Mouse (Mus musculus): ENCODE data around the gene Pif1. TPM values are rescaled to one million over a fixed set of nuclear protein-coding genes. Genes with fewer than 3 reads are reported as not detected.

Pif1 gene
- polyA plus RNA-seq, 1 experiment from 2014 or later, result 18.0 TPM

- Histone ChIP-seq H3K9me3 (ENCODE audit: control insufficient read depth, low read length) (no peaks in the 10 kb centered on the region), H3K9ac (ENCODE audit: low read depth, low read length) (no peak overlapping the region), H3K4me1 (replicated peaks; ENCODE audit: control insufficient read depth, insufficient read depth, low read length) (no peaks in the 10 kb centered on the region), H3K27ac (ENCODE audit: low read depth, low read length) (no peak overlapping the region), H3K27me3 (replicated peaks; ENCODE audit: control insufficient read depth, insufficient read depth, low read length) (no peaks in the 10 kb centered on the region), H3K4me2 (no peak overlapping the region), H3K4me3 (ENCODE audit: low read depth, low read length) (no peak overlapping the region), H3K36me3 (ENCODE audit: control insufficient read depth, insufficient read depth, low read length) (no peaks in the 10 kb centered on the region)
- DNase-seq (ENCODE audit: low spot score) (no peak), ATAC-seq (replicated peaks; ENCODE audit: low FRiP score) (no peak)
- 60% methylated on average over 3 of the region's 3 CpGs for WGBS
Observed at GRCm38 (mm10) chr9:65619311-65619710, 32.4 kb downstream of the Pif1 start.

DNA sequence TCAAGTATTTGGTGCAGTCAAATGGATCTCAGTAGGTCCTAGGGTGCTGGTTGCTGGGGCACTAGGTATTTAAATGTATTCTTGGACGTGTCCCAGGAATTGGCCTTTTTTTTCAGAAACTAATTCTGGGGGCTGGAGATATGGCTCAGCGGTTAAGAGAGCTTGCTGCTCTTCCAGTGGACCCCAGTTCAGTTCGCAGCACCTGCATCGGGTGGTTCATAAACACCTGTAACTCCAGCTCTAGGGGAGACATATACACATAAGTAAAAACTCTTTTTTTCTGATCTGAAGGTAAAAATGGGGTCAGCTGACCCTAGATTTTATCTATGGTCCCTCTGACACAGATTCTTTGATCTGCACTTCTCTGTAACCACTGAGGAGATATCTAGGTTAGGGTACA is 34.2 kb downstream of the Pif1 start:
- Histone ChIP-seq H3K4me2 (no peak overlapping the region), H3K4me1 (replicated peaks; ENCODE audit: control insufficient read depth, insufficient read depth, low read length) (no peaks in the 10 kb centered on the region), H3K9ac (ENCODE audit: low read depth, low read length) (no peak overlapping the region), H3K27me3 (replicated peaks; ENCODE audit: control insufficient read depth, insufficient read depth, low read length) (no peaks in the 10 kb centered on the region), H3K27ac (ENCODE audit: low read depth, low read length) (no peak overlapping the region), H3K4me3 (ENCODE audit: low read depth, low read length) (no peak overlapping the region), H3K9me3 (ENCODE audit: control insufficient read depth, low read length) (no peaks in the 10 kb centered on the region), H3K36me3 (ENCODE audit: control insufficient read depth, insufficient read depth, low read length) (no peaks in the 10 kb centered on the region)
- no peak for DNase-seq (ENCODE audit: low spot score)
- WGBS, result 80% methylated on average over 4 of the region's 4 CpGs
- no peak for ATAC-seq (replicated peaks; ENCODE audit: low FRiP score)

DNA sequence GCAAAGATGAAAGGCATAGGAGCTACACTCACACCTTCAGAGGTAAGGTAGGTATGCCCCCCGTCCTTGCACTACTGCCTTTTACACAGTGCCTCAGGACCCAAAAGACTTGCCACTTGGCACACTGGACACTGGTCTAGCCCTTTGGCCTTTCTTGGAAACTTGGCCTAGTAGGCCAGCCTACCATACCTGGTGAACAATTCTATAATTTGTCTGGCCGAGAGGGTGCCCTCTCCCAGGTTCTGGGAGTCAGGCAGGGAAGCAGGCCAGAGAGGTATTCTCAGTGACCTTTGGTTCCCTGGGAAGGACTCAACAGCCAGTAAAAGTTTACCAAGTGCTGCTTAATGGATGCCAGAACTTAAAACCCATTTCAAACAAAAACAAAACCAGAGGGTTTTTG is 34.7 kb downstream of the Pif1 start:
- H3K4me1 ChIP-seq (replicated peaks; ENCODE audit: control insufficient read depth, insufficient read depth, low read length), result no peaks in the 10 kb centered on the region
- DNase-seq (ENCODE audit: low spot score) (no peak), ATAC-seq (replicated peaks; ENCODE audit: low FRiP score) (no peak)
- H3K4me2 ChIP-seq, result no peak overlapping the region
- H3K4me3 ChIP-seq (ENCODE audit: low read depth, low read length), result no peak overlapping the region
- no peaks in the 10 kb centered on the region for H3K36me3 ChIP-seq (ENCODE audit: control insufficient read depth, insufficient read depth, low read length)
- no peak overlapping the region for H3K27ac ChIP-seq (ENCODE audit: low read depth, low read length)
- H3K9me3 ChIP-seq (ENCODE audit: control insufficient read depth, low read length), result no peaks in the 10 kb centered on the region
- no peak overlapping the region for H3K9ac ChIP-seq (ENCODE audit: low read depth, low read length)
- 76% methylated on average over 2 of the region's 2 CpGs for WGBS
- peaks cover 2% of the 10 kb centered on the region; the same call in 1 of the 2 replicates for H3K27me3 ChIP-seq (replicated peaks; ENCODE audit: control insufficient read depth, insufficient read depth, low read length)

- H3K9ac ChIP-seq (ENCODE audit: low read depth, low read length), result no peak overlapping the region
- no peaks in the 10 kb centered on the region for H3K36me3 ChIP-seq (ENCODE audit: control insufficient read depth, insufficient read depth, low read length)
- H3K27me3 ChIP-seq (replicated peaks; ENCODE audit: control insufficient read depth, insufficient read depth, low read length), result peaks cover 12% of the 10 kb centered on the region
- H3K4me1 ChIP-seq (replicated peaks; ENCODE audit: control insufficient read depth, insufficient read depth, low read length), result no peaks in the 10 kb centered on the region
- H3K27ac ChIP-seq (ENCODE audit: low read depth, low read length), result no peak overlapping the region
- H3K4me3 ChIP-seq (ENCODE audit: low read depth, low read length), result no peak overlapping the region
- no peak overlapping the region for H3K4me2 ChIP-seq
- DNase-seq (ENCODE audit: low spot score) (no peak), ATAC-seq (replicated peaks; ENCODE audit: low FRiP score) (no peak)
- H3K9me3 ChIP-seq (ENCODE audit: control insufficient read depth, low read length), result no peaks in the 10 kb centered on the region
- 66% methylated on average over 5 of the region's 5 CpGs for WGBS
Observed at GRCm38 (mm10) chr9:65622826-65623225, 35.9 kb downstream of the Pif1 start.

DNA sequence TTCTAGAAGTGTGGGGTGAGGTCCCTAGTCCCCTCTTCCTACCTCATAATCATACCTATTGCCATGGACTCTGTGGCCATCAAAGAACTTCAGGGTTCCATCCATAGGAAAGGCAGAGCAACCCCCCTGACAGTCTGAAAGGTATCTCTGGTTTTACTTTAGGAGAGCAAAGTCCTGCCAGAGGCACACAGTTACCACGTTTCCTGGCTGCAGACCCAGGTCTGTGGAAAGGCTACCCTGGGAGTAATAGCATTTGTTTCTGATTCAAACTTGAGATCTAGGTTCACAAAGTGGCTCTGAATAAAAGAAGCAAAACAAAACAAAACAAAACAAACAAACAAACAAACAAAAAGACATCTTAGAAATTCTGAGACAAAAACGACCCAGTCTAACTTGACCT is 37.3 kb downstream of the Pif1 start:
- no peaks in the 10 kb centered on the region for H3K9me3 ChIP-seq (ENCODE audit: control insufficient read depth, low read length)
- DNase-seq (ENCODE audit: low spot score) (no peak), ATAC-seq (replicated peaks; ENCODE audit: low FRiP score) (no peak)
- no peak overlapping the region for H3K4me2 ChIP-seq
- no peak overlapping the region for H3K9ac ChIP-seq (ENCODE audit: low read depth, low read length)
- H3K4me3 ChIP-seq (ENCODE audit: low read depth, low read length), result no peak overlapping the region
- WGBS, result 73% methylated on average over 2 of the region's 2 CpGs
- peaks cover 24% of the 10 kb centered on the region for H3K27me3 ChIP-seq (replicated peaks; ENCODE audit: control insufficient read depth, insufficient read depth, low read length)
- peaks cover 5% of the 10 kb centered on the region; the same call in 1 of the 2 replicates for H3K4me1 ChIP-seq (replicated peaks; ENCODE audit: control insufficient read depth, insufficient read depth, low read length)
- H3K27ac ChIP-seq (ENCODE audit: low read depth, low read length), result no peak overlapping the region
- no peaks in the 10 kb centered on the region for H3K36me3 ChIP-seq (ENCODE audit: control insufficient read depth, insufficient read depth, low read length)

DNA sequence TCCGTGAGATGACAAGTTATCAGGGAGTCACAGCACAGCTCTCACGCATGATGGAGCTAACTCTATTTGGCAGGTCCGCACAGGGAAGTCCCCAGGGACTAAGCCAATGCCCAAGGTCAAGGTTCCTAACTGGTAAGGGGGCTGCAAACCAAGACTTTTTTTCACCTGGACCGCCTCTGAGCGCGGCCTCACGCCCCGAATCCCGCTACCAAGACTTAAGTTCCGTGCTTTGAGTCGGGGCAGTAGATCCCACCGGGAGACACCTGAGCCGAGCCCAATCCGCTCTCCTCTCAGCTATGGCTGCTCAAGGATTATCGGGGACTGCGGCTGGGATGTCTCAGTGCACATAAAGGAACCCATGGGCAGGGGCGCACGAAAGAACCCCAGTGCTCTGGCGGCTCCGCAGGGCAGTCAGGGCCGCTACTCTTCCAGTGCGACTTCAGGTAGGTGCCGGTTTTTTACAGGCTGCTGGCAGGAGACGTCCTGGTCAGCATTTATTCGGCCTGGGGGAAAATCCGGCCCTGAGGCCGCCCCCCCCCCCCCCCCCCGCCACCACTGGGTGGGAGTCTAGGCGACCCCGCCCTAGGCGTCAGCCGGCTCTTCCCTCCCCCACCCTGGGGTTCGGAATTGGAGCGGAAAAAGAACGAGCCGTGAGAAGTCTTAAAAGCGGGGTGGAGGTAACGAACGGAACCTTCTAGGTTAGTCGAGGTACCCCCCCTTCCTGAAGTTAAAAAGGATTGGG is 42.2 kb downstream of the Pif1 start, which contains the start of gene Rbpms2:
Gene Rbpms2 (plus strand): TSS at position 624 of the 742 bp plus-strand sequence.
- Histone ChIP-seq H3K9me3 (ENCODE audit: control insufficient read depth, low read length) (no peaks in the 10 kb centered on the region), H3K4me3 (ENCODE audit: low read depth, low read length) (peak within 1 kb of the TSS; percentile 73), H3K36me3 (ENCODE audit: control insufficient read depth, insufficient read depth, low read length) (no peaks in the 10 kb centered on the region), H3K27me3 (replicated peaks; ENCODE audit: control insufficient read depth, insufficient read depth, low read length) (peaks cover 56% of the 10 kb centered on the region), H3K4me1 (replicated peaks; ENCODE audit: control insufficient read depth, insufficient read depth, low read length) (peaks cover 14% of the 10 kb centered on the region), H3K27ac (ENCODE audit: low read depth, low read length) (peak within 1 kb of the TSS; percentile 23), H3K4me2 (peak within 1 kb of the TSS; percentile 96), H3K9ac (ENCODE audit: low read depth, low read length) (peak within 1 kb of the TSS; percentile 74)
- DNase-seq (ENCODE audit: low spot score), result peak; percentile 45
- ATAC-seq (replicated peaks; ENCODE audit: low FRiP score), result no peak
- 2% methylated on average over 36 of the region's 40 CpGs for WGBS

GRCm38 (mm10) chr9:65629767-65630630 is 43.0 kb downstream of the Pif1 start:
- peaks cover 14% of the 10 kb centered on the region for H3K4me1 ChIP-seq (replicated peaks; ENCODE audit: control insufficient read depth, insufficient read depth, low read length)
- 1% methylated on average over 54 of the region's 83 CpGs for WGBS
- no peaks in the 10 kb centered on the region for H3K36me3 ChIP-seq (ENCODE audit: control insufficient read depth, insufficient read depth, low read length)
- no peaks in the 10 kb centered on the region for H3K9me3 ChIP-seq (ENCODE audit: control insufficient read depth, low read length)
- peak overlapping the region; percentile 23 for H3K27ac ChIP-seq (ENCODE audit: low read depth, low read length)
- peak overlapping the region; percentile 96 for H3K4me2 ChIP-seq
- peak; percentile 81 for ATAC-seq (replicated peaks; ENCODE audit: low FRiP score)
- peaks cover 56% of the 10 kb centered on the region for H3K27me3 ChIP-seq (replicated peaks; ENCODE audit: control insufficient read depth, insufficient read depth, low read length)
- peak overlapping the region; percentile 73 for H3K4me3 ChIP-seq (ENCODE audit: low read depth, low read length)
- H3K9ac ChIP-seq (ENCODE audit: low read depth, low read length), result peak overlapping the region; percentile 74
- peak; percentile 68 for DNase-seq (ENCODE audit: low spot score)

DNA sequence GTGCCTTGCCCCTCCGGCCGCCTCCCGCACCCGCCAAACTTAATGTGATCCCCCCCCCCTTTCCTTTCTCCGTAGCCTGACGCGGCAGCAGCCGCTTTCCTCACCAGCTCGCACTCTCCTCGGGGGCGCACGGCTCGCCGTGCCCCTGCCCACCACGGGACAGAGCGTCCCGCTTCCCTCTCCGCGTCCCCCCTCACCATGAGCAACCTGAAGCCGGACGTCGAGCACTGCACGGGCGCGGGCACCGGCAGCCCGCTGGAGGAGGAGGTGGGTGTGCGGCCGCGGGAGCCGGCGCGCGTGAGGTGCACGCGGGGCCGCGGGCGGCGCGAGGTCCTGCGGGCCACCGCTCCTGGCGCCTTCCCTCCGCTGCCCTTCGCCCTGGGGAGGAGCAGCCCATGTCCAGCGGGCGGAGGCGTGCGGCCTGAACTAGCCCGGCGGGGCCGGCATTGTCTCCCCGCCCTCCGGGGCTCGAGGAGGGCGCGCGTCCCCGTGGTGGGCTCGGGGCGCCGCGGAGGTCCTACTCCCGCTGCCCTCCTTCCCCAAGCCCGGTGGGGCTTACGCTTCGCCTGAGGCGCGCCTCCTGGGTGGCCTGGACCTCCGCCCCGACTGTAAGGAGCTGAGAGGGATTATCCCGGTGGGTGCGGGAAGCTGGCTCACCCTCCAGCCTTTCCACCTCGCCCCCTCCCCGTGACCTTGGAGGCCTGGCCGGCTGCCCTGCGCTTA is 43.8 kb downstream of the Pif1 start:
- Histone ChIP-seq H3K36me3 (ENCODE audit: control insufficient read depth, insufficient read depth, low read length) (no peaks in the 10 kb centered on the region), H3K27me3 (replicated peaks; ENCODE audit: control insufficient read depth, insufficient read depth, low read length) (peaks cover 56% of the 10 kb centered on the region), H3K9ac (ENCODE audit: low read depth, low read length) (peak overlapping the region; percentile 74), H3K9me3 (ENCODE audit: control insufficient read depth, low read length) (no peaks in the 10 kb centered on the region), H3K4me1 (replicated peaks; ENCODE audit: control insufficient read depth, insufficient read depth, low read length) (peaks cover 14% of the 10 kb centered on the region), H3K4me3 (ENCODE audit: low read depth, low read length) (peak overlapping the region; percentile 73), H3K27ac (ENCODE audit: low read depth, low read length) (peak overlapping the region; percentile 23; the same call in 1 of the 2 replicates), H3K4me2 (peak overlapping the region; percentile 96)
- peak; percentile 59 for DNase-seq (ENCODE audit: low spot score)
- peak; percentile 58 for ATAC-seq (replicated peaks; ENCODE audit: low FRiP score)
- under 1% methylated on average over 69 of the region's 78 CpGs for WGBS
